Mouse (Mus musculus) spleen, postnatal 10 days (tissue): ENCODE data around the gene Mapk8ip1.

Experiments
- DNase-seq, 2 experiments: peaks; one replicate each; pipeline ENCODE4 v3.0.0; 2021 to 2022; ENCODE audit warnings: low spot score in 2 of 2

Gene Mapk8ip1

DNA sequence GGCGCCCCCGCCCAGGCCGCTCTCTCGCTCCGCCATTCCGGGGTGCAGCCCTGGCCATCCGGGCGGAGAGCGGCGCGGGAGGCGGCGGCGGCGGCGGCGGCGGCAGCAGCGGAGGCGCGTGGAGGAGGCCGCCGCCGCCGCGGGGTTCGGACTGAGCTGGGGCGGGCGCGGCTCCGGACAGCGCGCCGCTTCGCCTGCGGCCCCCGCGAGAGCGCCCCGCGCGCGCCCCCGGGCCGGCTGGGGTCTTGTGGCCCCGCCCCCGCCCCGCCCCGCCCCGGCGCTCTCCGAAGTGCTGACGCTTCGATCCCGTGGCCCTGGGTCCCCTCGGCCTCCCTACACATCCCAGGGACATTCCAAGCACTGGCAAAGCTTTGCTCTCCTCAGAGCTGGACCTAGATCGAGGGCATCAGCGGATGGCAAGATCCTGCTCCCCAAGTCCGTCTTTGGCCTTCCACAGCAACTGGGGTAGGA, at the start of gene Mapk8ip1:
Mapk8ip1 (minus strand) TSS at position 173 of the 471 bp plus-strand sequence.
- DNase-seq: no peak

DNA sequence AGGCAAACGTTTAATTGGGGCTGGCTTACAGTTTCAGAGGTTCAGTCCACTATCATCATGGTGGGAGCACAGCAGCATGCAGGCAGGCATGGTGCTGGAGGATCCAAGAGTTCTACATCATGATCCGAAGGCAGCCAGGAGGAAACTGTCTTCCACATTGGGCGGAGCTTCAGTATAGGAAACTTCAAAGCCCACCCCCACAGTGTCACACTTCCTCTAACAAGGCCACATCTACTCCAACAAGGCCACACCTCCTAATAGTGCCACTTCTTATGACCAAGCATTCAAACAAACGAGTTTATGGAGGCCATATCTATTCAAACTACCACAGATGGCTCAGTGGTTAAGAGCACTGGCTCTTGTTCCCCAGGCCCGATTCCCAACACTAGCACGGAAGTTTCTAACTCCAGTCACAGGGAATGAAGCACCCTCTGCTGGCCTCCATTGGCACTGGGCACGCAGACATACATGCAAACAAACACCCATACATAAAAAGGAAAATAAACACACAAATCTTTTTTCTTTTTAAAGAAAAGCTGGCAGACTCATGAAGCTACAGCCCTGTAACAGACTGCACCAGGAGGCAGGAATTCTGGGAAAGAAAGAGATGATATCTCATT, 46.2 kb upstream of the Mapk8ip1 start:
- no peak for DNase-seq

DNA sequence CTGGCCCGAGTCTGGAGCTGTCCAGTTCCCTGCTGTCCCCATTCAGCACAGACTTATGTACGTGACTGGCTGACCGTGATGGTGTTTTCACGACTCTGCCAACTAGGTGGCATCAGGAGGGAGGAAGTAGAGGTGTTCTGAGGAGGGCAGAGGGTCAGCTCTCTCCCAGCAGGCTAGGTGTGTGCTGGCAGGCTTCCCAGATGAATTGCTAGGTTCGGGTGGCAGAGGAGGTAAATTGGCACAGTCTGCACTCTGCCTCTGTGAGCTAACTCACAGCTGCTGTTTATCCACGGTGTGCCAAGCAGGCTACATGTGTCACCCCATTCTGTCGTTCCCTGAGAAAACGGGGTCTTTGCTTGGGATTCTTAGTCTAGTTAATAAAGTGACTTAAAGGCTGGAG, 45.6 kb upstream of the Mapk8ip1 start:
- DNase-seq: no peak

DNA sequence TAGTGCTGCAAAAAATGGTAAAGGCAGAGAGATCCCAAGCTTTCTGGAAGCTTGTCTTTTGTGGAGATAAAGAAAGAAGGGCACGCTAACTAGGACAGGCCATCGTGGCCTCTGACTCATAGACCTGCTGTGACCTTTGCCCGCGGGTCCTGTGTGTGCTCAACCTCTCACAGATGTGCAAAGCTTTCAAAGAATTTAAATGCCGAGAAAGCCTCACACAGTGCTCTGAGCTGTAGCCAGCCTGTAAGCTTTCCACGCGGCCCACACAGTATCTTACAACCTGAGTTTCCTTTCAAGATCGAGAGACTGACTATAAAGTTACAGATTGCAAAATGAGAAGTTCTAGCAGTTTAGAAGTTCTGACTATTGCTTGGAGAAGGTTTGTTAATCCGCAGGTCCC, 44.8 kb upstream of the Mapk8ip1 start:
- DNase-seq: no peak

DNA sequence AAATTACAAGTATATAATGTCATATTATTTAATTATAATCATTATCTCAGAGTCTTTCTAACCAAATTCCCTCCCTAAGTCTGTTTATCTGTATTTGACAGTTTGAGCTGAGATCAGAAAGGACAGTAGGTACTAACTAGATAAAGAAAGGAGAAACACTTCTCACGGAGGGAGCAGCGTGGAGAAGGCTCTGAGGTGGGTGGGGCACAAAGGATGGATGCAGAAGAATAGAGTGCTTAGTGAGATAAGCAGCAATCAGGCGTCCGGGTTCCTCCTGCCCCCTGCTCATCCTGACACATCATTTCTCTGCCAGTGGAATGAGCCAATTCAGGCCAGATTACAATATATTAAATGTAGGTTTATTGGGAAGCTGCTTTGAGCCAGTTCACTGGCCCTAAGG, 43.3 kb upstream of the Mapk8ip1 start:
- DNase-seq: no peak

DNA sequence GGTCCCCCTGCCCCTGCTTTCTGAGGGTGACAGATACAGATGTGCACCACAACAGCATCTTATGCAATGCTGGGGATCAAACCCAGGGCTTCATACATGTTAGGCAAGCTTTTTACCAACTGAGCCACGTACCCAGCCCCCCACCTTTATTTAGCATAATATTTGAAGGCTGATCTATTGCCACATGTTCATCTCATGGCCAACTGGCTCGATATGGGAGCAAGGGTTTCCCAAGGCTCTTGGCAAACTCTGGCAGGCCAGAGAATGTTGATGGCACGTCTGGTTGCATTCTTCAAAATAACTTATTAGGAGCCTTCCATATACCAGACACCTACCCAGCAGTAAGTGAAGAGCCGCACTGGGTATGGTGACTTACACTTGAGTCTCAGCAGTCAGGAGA, 42.2 kb upstream of the Mapk8ip1 start:
- DNase-seq: no peak

DNA sequence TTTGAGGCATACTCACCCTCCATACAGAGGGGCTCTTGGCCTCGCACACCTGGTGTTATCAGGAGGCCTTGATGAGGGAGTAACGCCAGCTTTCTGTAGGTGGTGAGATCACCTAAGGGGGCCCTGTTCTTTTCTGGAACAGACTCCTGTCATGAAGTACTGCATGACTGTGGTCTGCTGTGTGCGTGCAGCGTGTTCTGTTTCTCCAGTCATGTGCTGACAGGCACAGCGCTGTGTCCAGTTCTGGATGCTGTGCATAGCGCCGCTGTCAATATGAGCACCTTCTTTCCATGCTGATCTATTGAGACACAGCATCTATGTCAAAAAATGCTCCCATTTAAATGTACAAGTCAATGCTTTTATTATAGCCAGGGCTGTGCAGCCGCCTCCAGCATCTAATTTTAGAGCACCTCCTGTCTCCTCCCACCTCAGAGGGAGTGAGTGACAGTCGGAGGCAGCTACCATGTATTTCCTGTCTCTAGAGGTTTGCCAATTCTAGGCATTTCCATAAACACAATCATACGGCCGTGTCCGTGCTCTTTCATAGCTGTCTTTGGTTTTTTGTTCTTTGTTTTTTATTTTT, 41.4 kb upstream of the Mapk8ip1 start:
- no peak for DNase-seq

DNA sequence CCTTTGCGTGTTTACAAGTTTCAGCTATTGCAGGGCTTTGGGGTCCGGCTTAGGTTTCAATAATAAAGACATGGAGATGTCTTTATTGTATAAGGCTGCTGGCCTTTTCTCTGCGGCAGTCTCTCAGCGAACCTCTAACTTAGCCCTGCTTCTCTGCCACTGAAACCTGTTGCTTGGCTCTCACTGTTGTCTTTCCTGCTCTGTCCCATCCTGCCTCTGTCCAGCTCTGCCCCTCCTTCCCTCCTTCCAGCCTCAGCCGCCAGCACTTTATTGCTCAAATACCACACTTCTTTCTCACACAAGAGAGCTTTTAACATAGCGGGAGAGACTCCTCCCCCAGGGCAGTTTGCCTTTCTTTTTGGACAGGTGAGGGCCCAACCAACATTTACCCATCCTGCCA, 39.4 kb upstream of the Mapk8ip1 start:
- no peak for DNase-seq

DNA sequence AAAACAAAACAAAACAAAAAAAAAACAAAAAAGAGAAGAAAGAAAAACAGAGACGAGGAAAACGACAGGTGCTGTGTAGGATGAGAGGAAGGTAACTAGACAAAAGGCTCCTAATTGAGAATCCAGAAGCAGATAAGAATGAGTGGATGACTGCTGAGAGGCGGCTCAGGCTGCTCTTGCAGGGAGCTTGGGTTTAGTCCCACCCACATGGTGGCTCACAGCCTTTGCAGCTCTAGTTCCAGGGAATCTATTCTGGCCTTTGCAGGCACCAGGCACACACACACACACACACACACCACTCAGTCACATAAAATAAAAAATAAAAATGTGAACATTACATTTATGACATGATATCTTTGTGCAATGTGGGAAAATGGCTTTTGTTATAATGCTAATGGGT, 37.5 kb upstream of the Mapk8ip1 start:
- no peak for DNase-seq

DNA sequence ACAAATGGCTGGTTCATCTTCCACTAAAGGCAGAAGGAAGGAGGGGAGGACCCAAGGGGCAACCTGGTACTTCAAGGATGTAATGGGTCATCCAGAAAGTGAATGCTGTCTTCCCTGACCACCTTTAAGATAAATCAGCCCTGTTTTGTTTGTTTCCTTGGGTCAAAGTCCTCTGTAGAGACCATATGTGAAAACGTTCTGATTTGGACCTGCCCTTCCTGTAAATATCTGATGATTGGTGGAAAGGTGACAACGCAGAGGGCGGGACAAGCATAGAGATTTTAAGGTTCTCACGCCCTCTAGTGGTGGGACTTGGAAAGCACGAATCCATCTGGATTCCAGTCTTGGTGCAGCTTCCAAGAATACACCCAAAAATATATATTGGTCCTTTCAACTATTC, 36.8 kb upstream of the Mapk8ip1 start:
- peak; percentile 47 to 76 for DNase-seq

DNA sequence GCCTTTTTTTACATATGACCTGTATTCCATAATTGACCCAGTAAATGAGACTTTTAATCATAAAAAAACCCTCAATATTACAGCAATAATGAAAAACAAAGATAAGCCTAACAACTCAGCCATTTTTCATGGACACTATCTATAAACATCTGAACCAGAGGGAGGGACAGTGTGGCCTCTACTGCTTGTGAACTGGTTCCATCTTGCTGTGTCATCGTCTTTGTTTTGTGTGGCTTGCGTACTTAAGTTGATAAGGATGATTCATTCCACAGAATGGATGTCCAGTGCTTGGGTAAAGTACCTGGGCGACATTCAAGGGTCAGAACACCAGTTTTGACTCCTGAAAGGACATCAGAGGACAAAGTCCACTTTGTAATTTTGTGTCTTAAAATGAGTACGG, 36.3 kb upstream of the Mapk8ip1 start:
- no peak for DNase-seq

DNA sequence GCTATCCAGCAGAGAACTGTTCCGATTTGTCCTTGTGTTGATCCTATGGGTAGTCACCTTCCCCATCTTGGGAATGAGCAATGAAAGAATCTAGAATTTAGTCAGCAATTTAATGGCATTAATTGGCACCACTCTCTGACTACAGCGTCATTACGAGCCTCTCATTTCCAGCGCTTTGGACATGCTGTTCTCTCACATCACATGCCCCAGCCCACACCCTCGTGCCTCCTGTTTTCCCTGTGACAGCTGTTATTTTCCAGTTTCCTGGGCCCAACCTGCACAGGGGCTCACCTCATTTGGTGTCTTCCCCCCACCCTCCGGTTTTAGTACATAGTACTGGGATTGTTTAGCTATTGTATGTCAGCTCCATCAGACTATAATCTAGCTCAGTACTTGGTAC, 34.0 kb upstream of the Mapk8ip1 start:
- DNase-seq: no peak

DNA sequence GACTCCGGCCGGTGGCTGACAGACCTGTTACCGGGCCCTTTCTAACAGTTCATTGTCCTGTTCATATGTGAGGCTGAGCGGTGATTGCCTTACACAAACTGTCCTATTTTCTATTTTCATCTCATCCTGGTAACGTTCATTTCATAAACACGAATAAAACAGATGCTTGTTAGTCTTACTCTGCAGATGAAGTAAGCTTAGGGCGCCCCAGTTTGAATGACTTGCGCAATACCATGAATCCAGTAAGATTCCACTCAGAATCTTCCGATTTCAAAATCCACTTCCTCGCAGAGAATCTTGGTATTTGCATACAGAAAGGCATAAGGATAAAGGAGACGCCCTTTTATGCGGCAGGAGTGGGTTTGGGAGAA, 33.3 kb upstream of the Mapk8ip1 start:
- no peak for DNase-seq

DNA sequence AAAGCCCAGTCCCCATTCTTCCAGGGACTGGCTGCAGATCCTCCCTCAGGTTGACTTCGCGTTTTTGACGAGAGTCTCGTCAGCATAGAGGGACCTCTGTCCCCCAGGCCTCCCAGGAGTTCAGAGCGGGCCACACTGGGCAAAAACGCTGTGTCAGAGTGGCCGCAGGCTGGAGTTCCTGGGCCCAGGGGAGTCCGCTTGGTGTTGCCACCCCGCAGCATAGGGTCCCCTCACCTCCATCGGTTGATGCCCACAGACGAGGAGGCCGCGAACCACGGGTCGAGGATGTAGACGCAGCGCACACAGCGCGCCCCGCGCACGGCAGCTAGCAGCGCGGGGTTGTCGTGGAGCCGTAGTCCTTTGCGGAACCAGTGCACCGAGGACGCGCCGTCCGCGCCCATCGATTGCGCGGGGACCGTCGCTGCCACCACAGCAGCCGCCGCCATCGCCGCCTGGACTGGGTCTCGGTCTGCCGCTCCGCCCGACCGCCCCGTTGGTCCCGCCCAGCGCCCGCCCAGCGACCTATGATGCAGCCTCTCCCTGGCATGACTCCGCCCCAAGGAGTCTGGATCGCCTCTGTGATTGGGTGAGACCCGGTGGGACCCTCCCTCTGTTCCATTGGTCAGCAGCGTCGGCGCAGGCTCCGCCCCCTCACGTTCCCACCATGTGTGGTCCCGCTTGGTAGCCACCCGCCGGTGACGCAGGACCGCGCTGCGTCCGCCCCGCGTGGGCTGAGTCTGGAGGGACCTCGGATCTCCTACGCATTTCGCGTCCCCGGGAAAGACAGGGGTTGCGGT, 32.7 kb upstream of the Mapk8ip1 start, which contains the start of gene Cry2:
Cry2 (minus strand) TSS at position 466 of the 797 bp plus-strand sequence.
- DNase-seq: peak; percentile 93 to 97

DNA sequence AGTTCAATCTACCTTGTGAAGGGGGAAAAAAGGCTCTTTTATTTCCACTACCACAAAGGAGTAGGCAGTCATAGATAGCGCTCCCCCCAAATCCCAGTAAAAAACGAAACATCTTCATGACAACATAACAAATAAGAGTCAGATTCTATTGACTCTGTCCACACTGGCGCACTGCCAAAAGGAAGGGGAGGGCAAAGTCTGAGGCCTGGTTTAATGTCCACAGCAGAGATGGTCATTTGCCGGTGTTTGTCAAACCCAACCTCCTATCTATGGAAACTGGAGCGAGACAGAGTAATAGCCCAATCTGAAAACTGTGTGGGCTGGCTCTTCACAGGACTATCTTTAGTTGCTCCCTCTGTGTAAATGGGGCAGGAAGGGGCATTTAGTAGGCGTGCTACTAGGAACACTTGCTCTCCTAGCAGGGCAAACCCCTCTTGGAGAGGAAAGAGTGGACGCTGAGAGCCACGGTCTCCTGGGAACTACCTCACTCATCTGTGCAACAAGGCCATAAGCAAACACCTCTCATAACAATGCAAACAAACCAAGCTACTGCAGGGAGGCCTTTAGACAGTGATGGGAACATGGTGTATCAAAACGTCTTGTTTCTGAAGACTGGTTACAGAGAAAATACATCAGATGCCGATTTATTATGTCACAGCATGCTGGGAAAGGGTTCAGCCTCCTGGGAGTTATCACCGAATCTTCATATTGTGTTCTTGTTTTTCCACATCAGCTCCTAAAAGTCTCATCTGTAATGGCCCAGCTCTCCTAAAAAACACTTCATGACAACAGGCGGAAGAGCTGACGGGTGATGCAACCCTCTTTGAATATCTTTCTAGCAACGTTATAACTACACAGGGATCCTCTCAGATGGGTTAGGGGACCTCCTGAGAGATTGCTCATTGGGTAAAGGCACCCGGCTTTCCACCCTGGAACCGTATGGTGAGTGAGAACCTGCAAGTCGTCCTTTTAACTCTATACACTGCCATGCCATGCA, 31.5 kb upstream of the Mapk8ip1 start:
- DNase-seq: peak in 1 of 2 experiments; percentile 36

DNA sequence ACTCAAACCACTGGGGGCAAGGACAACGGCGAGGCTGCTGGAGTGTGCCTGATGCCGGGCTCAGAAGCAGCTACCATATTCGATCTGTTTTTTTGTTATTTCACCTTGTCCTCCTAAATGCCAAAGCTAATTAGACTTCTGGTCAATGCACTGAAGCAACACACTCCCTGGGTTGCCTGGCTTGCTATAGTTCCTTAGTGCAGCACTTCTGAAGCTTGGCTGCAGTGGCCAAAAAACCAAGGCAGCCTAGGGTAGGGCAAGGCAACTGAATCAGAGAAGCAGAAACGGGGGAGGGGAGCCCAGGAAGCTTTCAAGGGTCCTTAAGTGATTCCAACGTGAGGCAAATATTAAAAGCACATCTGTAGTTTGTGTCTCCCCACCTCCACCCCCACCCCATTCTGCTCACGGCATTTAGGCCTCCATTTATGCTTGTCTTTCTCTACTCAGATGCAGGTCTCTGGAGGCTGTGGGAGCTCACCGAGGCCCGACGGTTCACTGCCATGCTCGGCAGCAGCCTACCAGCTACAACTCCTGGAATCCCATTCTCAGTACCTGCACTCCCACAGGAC, 30.6 kb upstream of the Mapk8ip1 start:
- DNase-seq: no peak

DNA sequence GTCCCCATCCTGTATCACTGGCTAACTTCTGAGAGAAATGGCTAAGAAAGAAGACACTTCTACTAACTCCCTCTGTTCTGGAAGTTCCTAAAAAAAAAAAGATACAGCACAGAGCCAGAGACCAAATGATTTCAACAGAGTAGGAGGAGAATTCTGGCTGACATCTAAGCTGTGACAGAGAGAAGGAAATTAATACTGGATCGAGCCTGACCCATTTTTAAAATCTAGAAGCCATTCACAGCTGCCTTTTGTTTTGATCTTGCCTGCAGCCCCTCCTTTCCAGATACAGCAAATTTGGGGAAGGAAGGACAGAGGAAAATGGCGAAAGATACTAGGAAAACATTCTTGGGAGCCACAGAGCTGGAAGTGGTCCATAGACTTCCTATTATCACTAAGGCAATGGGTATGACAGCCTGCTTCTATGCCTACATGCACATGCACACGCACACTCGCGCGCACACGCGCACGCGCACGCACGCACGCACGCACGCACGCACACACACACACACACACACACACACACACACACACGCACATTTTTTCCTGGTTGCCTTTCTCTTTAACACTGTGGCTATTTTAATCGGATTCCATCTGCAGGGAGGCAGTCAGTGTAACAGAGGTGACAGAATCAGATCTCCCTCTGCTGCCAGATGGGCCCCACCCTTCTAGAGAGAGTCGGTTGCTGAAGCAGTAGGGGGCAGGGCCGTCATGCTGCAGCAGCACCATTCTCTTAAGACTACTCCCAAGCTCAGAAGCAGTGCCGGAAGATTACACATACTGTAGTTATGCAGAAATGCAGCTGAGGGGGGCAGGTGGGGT, 29.9 kb upstream of the Mapk8ip1 start:
- peak in 1 of 2 experiments; percentile 36 for DNase-seq

DNA sequence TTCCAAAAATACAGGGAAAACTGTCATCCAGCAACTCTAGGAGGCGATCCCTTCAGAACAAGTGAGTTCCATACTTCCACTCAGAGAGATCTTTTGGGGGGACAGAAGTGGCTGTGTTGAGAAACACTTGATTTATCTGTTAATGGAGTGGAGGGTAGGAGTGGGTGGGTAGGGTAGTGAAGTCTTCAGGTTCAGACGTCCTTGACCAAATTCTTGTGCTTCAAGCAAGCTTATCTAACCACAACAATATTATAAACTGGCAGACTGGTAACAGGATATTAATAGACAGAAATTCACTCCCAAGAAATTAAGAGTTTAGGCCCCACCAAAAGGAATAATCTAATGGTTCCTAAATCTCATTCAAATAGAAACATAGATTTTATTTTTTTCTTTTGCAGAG, 29.0 kb upstream of the Mapk8ip1 start:
- no peak for DNase-seq

DNA sequence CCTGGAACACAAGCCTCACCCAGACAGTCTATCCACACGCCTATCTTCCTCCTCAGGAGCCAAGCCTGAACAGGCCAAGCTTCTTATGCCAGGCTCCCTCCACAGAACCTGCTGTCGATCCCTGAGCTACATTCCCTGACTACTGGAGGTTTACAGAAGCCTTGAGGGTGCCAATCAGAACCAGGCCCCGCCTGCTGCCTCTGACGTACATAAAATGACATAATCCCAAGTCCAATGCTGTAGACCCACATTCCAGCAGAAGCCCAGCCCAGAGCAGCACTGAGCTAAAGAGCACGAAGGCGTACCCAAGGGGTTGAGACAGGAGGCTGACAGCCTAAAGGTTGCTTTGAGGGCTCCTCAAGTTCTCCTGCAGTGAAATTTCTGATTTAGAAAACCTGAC, 26.8 kb upstream of the Mapk8ip1 start:
- no peak for DNase-seq

DNA sequence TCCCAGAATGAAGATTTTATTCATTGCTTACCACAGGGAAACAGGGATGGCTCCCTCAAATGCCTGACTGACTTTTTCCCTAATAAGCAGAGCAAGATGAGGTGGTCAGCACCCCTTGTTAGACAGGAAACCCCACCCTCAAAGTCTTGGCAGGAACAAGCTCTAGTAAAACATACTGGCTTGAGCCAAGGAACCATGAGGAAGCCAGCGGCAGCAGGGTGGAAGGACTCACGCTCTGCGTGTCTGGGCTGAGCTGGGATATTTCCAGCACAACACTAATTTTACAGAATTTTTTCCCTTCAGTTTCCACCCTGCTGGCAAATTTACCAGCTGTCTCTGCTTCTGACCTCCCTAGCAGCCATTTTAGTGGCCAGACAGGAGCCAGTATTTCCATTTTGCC, 25.4 kb upstream of the Mapk8ip1 start:
- no peak for DNase-seq

DNA sequence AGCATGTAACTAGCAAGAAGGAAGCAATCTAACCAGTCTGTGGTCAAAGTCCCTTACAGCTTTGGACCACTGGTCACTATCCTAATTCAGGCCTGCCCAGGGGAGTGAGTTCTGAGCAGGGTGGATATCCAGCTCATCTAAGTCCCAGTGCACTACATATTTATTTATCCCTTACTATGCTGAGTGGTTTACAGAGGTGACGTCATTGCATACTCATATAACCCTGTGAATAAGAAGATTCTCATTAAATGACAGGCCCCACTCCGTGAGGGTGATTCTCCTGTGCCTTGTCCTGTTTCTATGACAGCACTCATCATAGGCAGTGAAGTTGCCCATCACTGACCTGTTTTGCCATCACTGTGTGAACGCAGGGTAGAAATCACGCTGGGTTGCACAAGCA, 24.3 kb upstream of the Mapk8ip1 start:
- DNase-seq: no peak
